Mouse (Mus musculus) embryonic facial prominence, embryonic 13.5 days (tissue): ENCODE results near the gene Aars2. TPM values are rescaled to one million over a fixed set of nuclear protein-coding genes. Genes with fewer than 3 reads are reported as not detected.

Experiments
- ATAC-seq: fragments of 200-750 bp; cut with Nextera tagmentation; 2 replicates; pipeline ENCODE4 v1.8.0; 2017; ENCODE audit warnings: low read depth; ENCODE audit not compliant: insufficient number of reproducible peaks, insufficient read depth, low FRiP score, low TSS enrichment
- H3K27ac ChIP-seq: fragments of 300-500 bp; sonication (generic); 2 replicates; pipeline ENCODE4 v1.5.1; 2015; ENCODE audit warnings: moderate library complexity, mild to moderate bottlenecking, inconsistent platforms
- H3K27me3 ChIP-seq: fragments of 300-500 bp; sonication (generic); 2 replicates; pipeline ENCODE4 v1.6.1; 2015; ENCODE audit warnings: mild to moderate bottlenecking, inconsistent platforms
- H3K36me3 ChIP-seq: fragments of 300-500 bp; sonication (generic); 2 replicates; pipeline ENCODE4 v1.6.1; 2015; ENCODE audit warnings: mild to moderate bottlenecking, inconsistent platforms
- H3K4me1 ChIP-seq: fragments of 300-500 bp; sonication (generic); 2 replicates; pipeline ENCODE4 v1.6.1; 2015; ENCODE audit warnings: inconsistent platforms
- H3K4me2 ChIP-seq: fragments of 300-500 bp; sonication (generic); 2 replicates; pipeline ENCODE4 v1.6.1; 2015; ENCODE audit warnings: moderate library complexity, mild to moderate bottlenecking, inconsistent platforms
- H3K4me3 ChIP-seq: fragments of 300-500 bp; sonication (generic); 2 replicates; pipeline ENCODE4 v1.5.1; 2015; ENCODE audit warnings: mild to moderate bottlenecking, inconsistent platforms
- H3K9ac ChIP-seq: fragments of 300-500 bp; sonication (generic); 2 replicates; pipeline ENCODE4 v1.6.1; 2015; ENCODE audit warnings: mild to moderate bottlenecking, inconsistent platforms
- H3K9me3 ChIP-seq: fragments of 300-500 bp; sonication (generic); 2 replicates; pipeline ENCODE4 v1.6.1; 2016; ENCODE audit warnings: inconsistent platforms
- WGBS: fragments of 180-500 bp; shearing (Covaris S2); methylation state at CpG from one replicate; pipeline ENCODE4 v1.1.7; 2015; ENCODE audit warnings: mixed read lengths; 5-methylcytosine and 5-hydroxymethylcytosine counted together
- polyA plus RNA-seq: library from polyadenylated mRNA; unstranded; fragments of >200 nt; fragmentation: Nextera tagmentation; extraction: Ambion mirVana; gene quantifications from 2 replicates; pipeline ENCODE4 v1.2.1, GENCODE M21; 2015

Aars2 gene
- polyA plus RNA-seq, 1 experiment from 2014 or later: 21.5 TPM

- Histone ChIP-seq H3K27me3 (peaks cover 42% of the 10 kb centered on the region), H3K9ac (no peak overlapping the region), H3K9me3 (no peaks in the 10 kb centered on the region), H3K4me2 (no peak overlapping the region), H3K36me3 (no peaks in the 10 kb centered on the region; the same call in 1 of the 2 replicates), H3K4me1 (peaks cover 42% of the 10 kb centered on the region), H3K4me3 (no peak overlapping the region), H3K27ac (no peak overlapping the region)
- 6% methylated on average over 8 of the region's 8 CpGs for WGBS
- no peak for ATAC-seq
Observed at GRCm38 (mm10) chr17:45551816-45552451, 45.3 kb downstream of the Aars2 start.

- Histone ChIP-seq H3K27ac (no peak overlapping the region), H3K36me3 (no peaks in the 10 kb centered on the region), H3K4me2 (no peak overlapping the region), H3K27me3 (peaks cover 35% of the 10 kb centered on the region), H3K4me3 (no peak overlapping the region), H3K9me3 (no peaks in the 10 kb centered on the region), H3K9ac (no peak overlapping the region), H3K4me1 (peaks cover 50% of the 10 kb centered on the region)
- no peak for ATAC-seq
- WGBS: 72% methylated on average over 3 of the region's 3 CpGs
Observed at GRCm38 (mm10) chr17:45553065-45553464, 46.4 kb downstream of the Aars2 start.

GRCm38 (mm10) chr17:45554420-45554819, 47.8 kb downstream of the Aars2 start:
- Histone ChIP-seq H3K4me3 (no peak overlapping the region), H3K9me3 (no peaks in the 10 kb centered on the region), H3K36me3 (no peaks in the 10 kb centered on the region), H3K9ac (no peak overlapping the region), H3K27ac (no peak overlapping the region), H3K4me1 (peaks cover 43% of the 10 kb centered on the region), H3K27me3 (peaks cover 28% of the 10 kb centered on the region), H3K4me2 (no peak overlapping the region)
- ATAC-seq: no peak
- 44% methylated on average over 1 of the region's 1 CpGs for WGBS

- peak within 1 kb of the TSS; percentile 68 for H3K4me3 ChIP-seq
- under 1% methylated on average over 45 of the region's 45 CpGs for WGBS
- H3K9me3 ChIP-seq: no peaks in the 10 kb centered on the region
- H3K4me2 ChIP-seq: peak within 1 kb of the TSS; percentile 97
- peaks cover 3% of the 10 kb centered on the region; the same call in 1 of the 2 replicates for H3K36me3 ChIP-seq
- H3K4me1 ChIP-seq: peaks cover 34% of the 10 kb centered on the region
- H3K9ac ChIP-seq: peak within 1 kb of the TSS; percentile 82
- H3K27ac ChIP-seq: no peak within 1 kb of the TSS; the same call in 1 of the 2 replicates
- H3K27me3 ChIP-seq: peaks cover 27% of the 10 kb centered on the region
- peak; percentile 63 for ATAC-seq
Observed at GRCm38 (mm10) chr17:45555452-45556106, 48.9 kb downstream of the Aars2 start, which contains the start of gene Nfkbie. Gene Nfkbie, plus strand, starts transcription at chr17:45555703.

GRCm38 (mm10) chr17:45556107-45556489, 49.5 kb downstream of the Aars2 start:
- H3K9ac ChIP-seq: peak overlapping the region; percentile 82

GRCm38 (mm10) chr17:45556514-45557245, 50.0 kb downstream of the Aars2 start:
- peak overlapping the region; percentile 97 for H3K4me2 ChIP-seq
- no peak overlapping the region for H3K27ac ChIP-seq
- 64% methylated on average over 3 of the region's 3 CpGs for whole genome bisulfite sequencing
- peak overlapping the region; percentile 82 for H3K9ac ChIP-seq
- peaks cover 25% of the 10 kb centered on the region for H3K27me3 ChIP-seq
- no peak for ATAC-seq
- H3K4me1 ChIP-seq: peaks cover 34% of the 10 kb centered on the region
- H3K4me3 ChIP-seq: peak overlapping the region; percentile 68
- H3K36me3 ChIP-seq: peaks cover 3% of the 10 kb centered on the region; the same call in 1 of the 2 replicates
- H3K9me3 ChIP-seq: no peaks in the 10 kb centered on the region

More at GRCm38 (mm10) chr17:45556107-45556489, 49.5 kb downstream of the Aars2 start:
- no peak for ATAC-seq
- Histone ChIP-seq H3K4me2 (peak overlapping the region; percentile 97), H3K27ac (no peak overlapping the region), H3K27me3 (peaks cover 25% of the 10 kb centered on the region), H3K9me3 (no peaks in the 10 kb centered on the region), H3K4me3 (peak overlapping the region; percentile 68), H3K36me3 (peaks cover 3% of the 10 kb centered on the region; the same call in 1 of the 2 replicates), H3K4me1 (peaks cover 34% of the 10 kb centered on the region)
- 4% methylated on average over 14 of the region's 14 CpGs for WGBS

- Histone ChIP-seq H3K4me3 (peak overlapping the region; percentile 68; the same call in 1 of the 2 replicates), H3K9ac (peak overlapping the region; percentile 51)
Observed at GRCm38 (mm10) chr17:45557246-45557824, 50.7 kb downstream of the Aars2 start.

GRCm38 (mm10) chr17:45557998-45558862, 51.6 kb downstream of the Aars2 start:
- Histone ChIP-seq H3K27ac (no peak overlapping the region), H3K9ac (no peak overlapping the region), H3K9me3 (no peaks in the 10 kb centered on the region), H3K4me1 (peaks cover 32% of the 10 kb centered on the region), H3K4me2 (no peak overlapping the region), H3K27me3 (peaks cover 25% of the 10 kb centered on the region), H3K36me3 (peaks cover 3% of the 10 kb centered on the region; the same call in 1 of the 2 replicates), H3K4me3 (no peak overlapping the region)
- 55% methylated on average over 16 of the region's 16 CpGs for WGBS
- no peak for ATAC-seq

More at GRCm38 (mm10) chr17:45557246-45557824, 50.7 kb downstream of the Aars2 start:
- Histone ChIP-seq H3K27ac (no peak overlapping the region), H3K4me2 (peak overlapping the region; percentile 97; the same call in 1 of the 2 replicates), H3K36me3 (peaks cover 3% of the 10 kb centered on the region; the same call in 1 of the 2 replicates), H3K9me3 (no peaks in the 10 kb centered on the region), H3K27me3 (peaks cover 25% of the 10 kb centered on the region), H3K4me1 (peaks cover 30% of the 10 kb centered on the region)
- WGBS: 58% methylated on average over 7 of the region's 7 CpGs
- ATAC-seq: no peak

- no peak overlapping the region for H3K4me3 ChIP-seq
- H3K27ac ChIP-seq: no peak overlapping the region
- ATAC-seq: no peak
- H3K4me2 ChIP-seq: no peak overlapping the region
- H3K9ac ChIP-seq: no peak overlapping the region
- peaks cover 17% of the 10 kb centered on the region for H3K27me3 ChIP-seq
- H3K4me1 ChIP-seq: peaks cover 35% of the 10 kb centered on the region
- WGBS: 84% methylated on average over 15 of the region's 15 CpGs
- H3K36me3 ChIP-seq: peaks cover 3% of the 10 kb centered on the region; the same call in 1 of the 2 replicates
- no peaks in the 10 kb centered on the region for H3K9me3 ChIP-seq
Observed at GRCm38 (mm10) chr17:45559732-45560525, 53.3 kb downstream of the Aars2 start.

GRCm38 (mm10) chr17:45563216-45563615, 56.6 kb downstream of the Aars2 start:
- 77% methylated on average over 12 of the region's 12 CpGs for WGBS

More at GRCm38 (mm10) chr17:45563216-45563615, 56.6 kb downstream of the Aars2 start:
- H3K4me1 ChIP-seq: peaks cover 32% of the 10 kb centered on the region
- ATAC-seq: no peak
- peak overlapping the region; percentile 94; the same call in 1 of the 2 replicates for H3K9ac ChIP-seq
- H3K36me3 ChIP-seq: peaks cover 35% of the 10 kb centered on the region
- H3K27me3 ChIP-seq: no peaks in the 10 kb centered on the region
- peak overlapping the region; percentile 97 for H3K4me2 ChIP-seq
- no peaks in the 10 kb centered on the region for H3K9me3 ChIP-seq
- peak overlapping the region; percentile 81 for H3K4me3 ChIP-seq
- H3K27ac ChIP-seq: no peak overlapping the region
